Mouse (Mus musculus): ENCODE measurements around the gene Mrfap1. TPM values are rescaled to one million over a fixed set of nuclear protein-coding genes. Genes with fewer than 3 reads are reported as not detected.
"Not testable (repeated sequence)": the region's sequence is repeated elsewhere in the genome, so short reads cannot be mapped to it uniquely, and the experiment has no call there.

Mrfap1 gene
- polyA plus RNA-seq (2012; rRNA removed), result 47.5 and 74.2 TPM in 2 replicates

GRCm38 (mm10) chr5:36796296-36797014 is at the start of gene Mrfap1:
Gene Mrfap1, minus strand, starts transcription at chr5:36796772.
- H3K4me1 ChIP-seq (ENCODE audit: control insufficient read depth, insufficient read depth, insufficient read length); H3K36me3 ChIP-seq (ENCODE audit: control insufficient read depth, insufficient read depth, low read length); H3K27me3 ChIP-seq (ENCODE audit: control insufficient read depth, insufficient read depth, low read length): not testable (repeated sequence)
- WGBS, result under 1% methylated on average over 89 of the region's 90 CpGs
- peak within 1 kb of the TSS; percentile 98 for H3K27ac ChIP-seq (ENCODE audit: insufficient read depth, low read length)
- peak within 1 kb of the TSS; percentile 65 for H3K4me3 ChIP-seq (ENCODE audit: extremely low read depth, insufficient read depth, insufficient read length)
- TF ChIP-seq POLR2A (IDR thresholded peaks at IDR 0.05; ENCODE audit: low read depth, low read length), result peak; percentile 78
- DNase-seq (ENCODE audit: low read depth in 1 of 2, low spot score in 2 of 2), result peak; percentile 89 to 90

DNA sequence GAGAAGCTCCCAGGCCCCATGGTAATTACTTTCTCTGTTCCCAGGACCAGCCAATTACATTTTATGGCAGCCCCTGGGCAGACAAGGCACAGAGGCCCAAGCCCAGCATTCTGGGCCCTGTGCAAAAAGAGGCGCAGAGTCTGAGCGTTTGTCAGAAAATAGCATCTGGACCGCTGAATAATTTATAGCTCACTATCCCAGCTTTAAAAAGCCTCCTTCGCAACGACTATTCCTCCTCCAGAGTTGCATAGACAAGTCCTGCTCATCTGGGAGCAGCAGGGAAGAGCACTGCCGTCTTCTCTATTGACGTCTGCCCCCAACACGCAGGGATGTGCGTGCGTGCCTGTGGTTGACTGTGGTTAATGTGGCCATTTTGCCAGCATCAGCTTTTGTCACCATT is 47.9 kb upstream of the Mrfap1 start:
- no peak overlapping the region for H3K27ac ChIP-seq (ENCODE audit: insufficient read depth, low read length)
- H3K4me3 ChIP-seq (ENCODE audit: extremely low read depth, insufficient read depth, insufficient read length), result no peak overlapping the region
- WGBS, result 76% methylated on average over 10 of the region's 10 CpGs
- H3K27me3 ChIP-seq (ENCODE audit: control insufficient read depth, insufficient read depth, low read length), result no peaks in the 10 kb centered on the region
- DNase-seq (ENCODE audit: low read depth in 1 of 2, low spot score in 2 of 2), result no peak
- no peak for TF ChIP-seq POLR2A (IDR thresholded peaks at IDR 0.05; ENCODE audit: low read depth, low read length)
- TF ChIP-seq CTCF (IDR thresholded peaks at IDR 0.05; ENCODE audit: extremely low read depth, insufficient read depth, insufficient read length, insufficient replicate concordance), result no peak
- no peaks in the 10 kb centered on the region for H3K4me1 ChIP-seq (ENCODE audit: control insufficient read depth, insufficient read depth, insufficient read length)
- H3K36me3 ChIP-seq (ENCODE audit: control insufficient read depth, insufficient read depth, low read length), result no peaks in the 10 kb centered on the region

GRCm38 (mm10) chr5:36841701-36842100 is 45.1 kb upstream of the Mrfap1 start:
- TF ChIP-seq POLR2A (IDR thresholded peaks at IDR 0.05; ENCODE audit: low read depth, low read length) (no peak), CTCF (IDR thresholded peaks at IDR 0.05; ENCODE audit: extremely low read depth, insufficient read depth, insufficient read length, insufficient replicate concordance) (no peak)
- 76% methylated on average over 1 of the region's 1 CpGs for WGBS
- no peak for DNase-seq (ENCODE audit: low read depth in 1 of 2, low spot score in 2 of 2)
- Histone ChIP-seq H3K36me3 (ENCODE audit: control insufficient read depth, insufficient read depth, low read length) (no peaks in the 10 kb centered on the region), H3K27ac (ENCODE audit: insufficient read depth, low read length) (no peak overlapping the region), H3K4me3 (ENCODE audit: extremely low read depth, insufficient read depth, insufficient read length) (no peak overlapping the region), H3K27me3 (ENCODE audit: control insufficient read depth, insufficient read depth, low read length) (no peaks in the 10 kb centered on the region), H3K4me1 (ENCODE audit: control insufficient read depth, insufficient read depth, insufficient read length) (no peaks in the 10 kb centered on the region)

- Histone ChIP-seq H3K4me1 (ENCODE audit: control insufficient read depth, insufficient read depth, insufficient read length) (no peaks in the 10 kb centered on the region), H3K36me3 (ENCODE audit: control insufficient read depth, insufficient read depth, low read length) (no peaks in the 10 kb centered on the region), H3K27ac (ENCODE audit: insufficient read depth, low read length) (no peak overlapping the region), H3K27me3 (ENCODE audit: control insufficient read depth, insufficient read depth, low read length) (no peaks in the 10 kb centered on the region), H3K4me3 (ENCODE audit: extremely low read depth, insufficient read depth, insufficient read length) (no peak overlapping the region)
- TF ChIP-seq CTCF (IDR thresholded peaks at IDR 0.05; ENCODE audit: extremely low read depth, insufficient read depth, insufficient read length, insufficient replicate concordance) (no peak), POLR2A (IDR thresholded peaks at IDR 0.05; ENCODE audit: low read depth, low read length) (no peak)
- 73% methylated on average over 7 of the region's 7 CpGs for WGBS
- no peak for DNase-seq (ENCODE audit: low read depth in 1 of 2, low spot score in 2 of 2)
Measured at GRCm38 (mm10) chr5:36840092-36840491, 43.5 kb upstream of the Mrfap1 start.

GRCm38 (mm10) chr5:36839602-36840001 is 43.0 kb upstream of the Mrfap1 start:
- no peaks in the 10 kb centered on the region for H3K27me3 ChIP-seq (ENCODE audit: control insufficient read depth, insufficient read depth, low read length)
- H3K36me3 ChIP-seq (ENCODE audit: control insufficient read depth, insufficient read depth, low read length), result no peaks in the 10 kb centered on the region
- DNase-seq (ENCODE audit: low read depth in 1 of 2, low spot score in 2 of 2), result no peak
- H3K4me3 ChIP-seq (ENCODE audit: extremely low read depth, insufficient read depth, insufficient read length), result no peak overlapping the region
- no peak overlapping the region for H3K27ac ChIP-seq (ENCODE audit: insufficient read depth, low read length)
- no peaks in the 10 kb centered on the region for H3K4me1 ChIP-seq (ENCODE audit: control insufficient read depth, insufficient read depth, insufficient read length)
- WGBS, result 78% methylated on average over 8 of the region's 8 CpGs
- TF ChIP-seq CTCF (IDR thresholded peaks at IDR 0.05; ENCODE audit: extremely low read depth, insufficient read depth, insufficient read length, insufficient replicate concordance) (no peak), POLR2A (IDR thresholded peaks at IDR 0.05; ENCODE audit: low read depth, low read length) (no peak)

DNA sequence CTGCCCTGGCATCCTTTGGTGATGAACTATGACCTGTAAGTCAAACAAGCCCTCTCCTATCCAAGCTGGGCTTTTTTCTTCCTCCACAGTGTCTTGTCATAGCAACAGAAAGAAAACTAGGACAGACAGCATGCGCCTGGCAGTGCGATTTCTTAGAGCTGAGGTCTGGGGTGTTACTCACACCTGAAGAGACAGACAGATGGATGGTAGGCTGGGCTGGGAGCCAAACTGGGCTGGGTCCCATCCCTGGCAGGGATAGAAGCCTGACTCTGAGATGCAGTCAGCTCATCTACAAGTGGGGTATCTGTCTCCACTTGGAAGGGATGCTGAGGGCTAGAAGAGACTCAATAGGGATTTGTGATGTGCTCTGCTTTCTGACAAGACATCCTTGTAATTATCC is 42.5 kb upstream of the Mrfap1 start:
- 90% methylated on average over 2 of the region's 2 CpGs for WGBS
- Histone ChIP-seq H3K27me3 (ENCODE audit: control insufficient read depth, insufficient read depth, low read length) (no peaks in the 10 kb centered on the region), H3K27ac (ENCODE audit: insufficient read depth, low read length) (no peak overlapping the region), H3K4me3 (ENCODE audit: extremely low read depth, insufficient read depth, insufficient read length) (no peak overlapping the region), H3K36me3 (ENCODE audit: control insufficient read depth, insufficient read depth, low read length) (no peaks in the 10 kb centered on the region), H3K4me1 (ENCODE audit: control insufficient read depth, insufficient read depth, insufficient read length) (no peaks in the 10 kb centered on the region)
- TF ChIP-seq POLR2A (IDR thresholded peaks at IDR 0.05; ENCODE audit: low read depth, low read length) (no peak), CTCF (IDR thresholded peaks at IDR 0.05; ENCODE audit: extremely low read depth, insufficient read depth, insufficient read length, insufficient replicate concordance) (no peak)
- no peak for DNase-seq (ENCODE audit: low read depth in 1 of 2, low spot score in 2 of 2)

GRCm38 (mm10) chr5:36835933-36836332 is 39.4 kb upstream of the Mrfap1 start:
- peak; percentile 91; the same call in 1 of the 2 replicates for TF ChIP-seq CTCF (IDR thresholded peaks at IDR 0.05; ENCODE audit: extremely low read depth, insufficient read depth, insufficient read length, insufficient replicate concordance)
- TF ChIP-seq POLR2A (IDR thresholded peaks at IDR 0.05; ENCODE audit: low read depth, low read length), result no peak
- Histone ChIP-seq H3K4me3 (ENCODE audit: extremely low read depth, insufficient read depth, insufficient read length) (no peak overlapping the region), H3K27ac (ENCODE audit: insufficient read depth, low read length) (no peak overlapping the region), H3K4me1 (ENCODE audit: control insufficient read depth, insufficient read depth, insufficient read length) (peaks cover 3% of the 10 kb centered on the region; the same call in 1 of the 2 replicates), H3K36me3 (ENCODE audit: control insufficient read depth, insufficient read depth, low read length) (no peaks in the 10 kb centered on the region), H3K27me3 (ENCODE audit: control insufficient read depth, insufficient read depth, low read length) (no peaks in the 10 kb centered on the region)
- WGBS, result 3% methylated on average over 6 of the region's 6 CpGs
- DNase-seq (ENCODE audit: low read depth in 1 of 2, low spot score in 2 of 2), result peak in 1 of 2 experiments; percentile 49

Measured in spleen, adult 2 months (tissue).